Mouse (Mus musculus): Measurements from ENCODE around the gene Pdcd7. TPM values are rescaled to one million over a fixed set of nuclear protein-coding genes. Genes with fewer than 3 reads are reported as not detected.

Pdcd7 gene
- total RNA-seq, 2 experiments from 2014 or later: 26.8 to 33.3 TPM

DNA sequence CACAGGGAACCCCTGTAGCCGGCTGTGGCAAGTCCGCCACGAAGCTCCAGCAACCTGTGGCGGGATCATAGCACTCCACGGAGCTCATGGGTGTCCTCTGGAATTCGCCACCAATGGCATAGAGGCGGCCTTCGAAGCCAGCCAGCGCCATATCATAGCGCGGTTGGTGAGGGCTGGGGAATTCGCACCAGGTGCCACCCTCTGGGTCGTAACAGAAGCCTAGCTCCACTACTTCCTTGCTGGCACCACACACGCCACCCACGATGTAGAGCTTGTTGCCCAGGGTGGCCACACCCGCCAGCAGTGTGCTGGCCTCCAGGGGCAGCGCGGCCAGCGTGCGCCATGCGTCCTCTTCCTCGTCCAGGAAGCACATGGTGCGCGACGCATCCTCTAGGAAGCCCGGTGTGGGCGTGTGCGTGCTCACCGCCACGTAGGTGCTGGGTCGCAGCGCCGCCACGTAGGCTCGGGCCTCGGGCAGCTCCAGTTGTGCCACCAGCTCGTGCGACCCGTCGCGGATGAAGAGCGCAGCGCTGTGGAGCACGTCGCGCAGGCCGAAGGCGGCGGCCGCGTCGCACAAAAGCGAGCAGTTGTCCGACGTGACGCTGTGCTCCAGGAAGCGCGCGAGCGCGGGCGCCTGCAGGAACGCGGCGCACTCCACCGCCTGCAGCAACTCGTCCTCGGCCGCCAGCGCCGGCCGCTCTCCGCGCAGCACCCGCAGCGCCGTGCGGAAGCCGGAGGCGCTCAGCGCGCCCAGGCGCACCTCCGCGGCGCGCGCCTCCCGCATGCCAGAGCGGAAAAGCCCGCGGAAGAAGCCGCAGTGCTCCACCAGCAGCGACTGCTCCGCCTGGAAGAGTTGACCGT, 45.1 kb downstream of the Pdcd7 start:
- intact Hi-C loops (cut with DNase I): no loop called here

GRCm38 (mm10) chr9:65391613-65391964, 45.7 kb downstream of the Pdcd7 start, which contains the start of gene Kbtbd13:
Gene Kbtbd13 (minus strand): TSS chr9:65391652.
- intact Hi-C loops (cut with DNase I): no loop called here

More for the DNA sequence above, 45.1 kb downstream of the Pdcd7 start:
- DNase-seq (ENCODE audit: low spot score in 2 of 2): no peak

DNA sequence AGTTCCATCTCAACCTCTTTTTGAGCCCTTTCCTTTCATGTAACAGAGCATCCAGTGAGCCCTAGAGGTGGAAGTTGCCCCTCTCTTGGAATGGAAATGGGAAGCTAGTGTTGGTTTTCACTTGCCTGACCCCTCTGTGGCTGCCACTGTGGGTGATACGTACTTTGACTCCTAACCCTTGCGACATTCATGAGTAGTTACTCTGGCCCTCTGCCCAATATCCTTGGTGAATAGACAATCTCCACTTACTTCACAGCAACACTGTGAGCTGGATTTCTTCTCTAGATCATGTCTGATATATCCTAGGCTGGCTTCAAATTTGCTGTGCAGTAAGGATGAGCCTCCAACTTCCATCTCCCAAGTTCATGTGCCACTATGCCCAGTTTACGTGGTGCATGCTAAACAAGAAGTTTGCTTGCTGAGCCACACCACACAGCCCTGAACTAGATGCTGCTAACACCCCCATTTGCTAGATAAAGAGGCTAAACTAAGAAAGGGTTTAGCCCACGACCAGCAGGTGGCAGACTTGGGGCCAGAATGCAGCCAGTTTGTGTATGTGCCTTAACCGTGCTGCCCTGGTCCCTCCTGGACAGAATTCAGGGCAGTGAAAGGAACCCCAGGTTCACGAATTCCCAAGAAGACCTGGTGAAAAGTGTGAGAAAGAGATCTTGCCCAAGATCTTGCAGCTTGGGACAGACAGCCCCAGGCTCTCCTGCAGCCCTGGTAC, 46.9 kb downstream of the Pdcd7 start:
- peak; percentile 26 to 50 for DNase-seq (ENCODE audit: low spot score in 2 of 2)
- intact Hi-C loops (cut with DNase I): loop anchor here (1.0 kb wide), 1 partner anchor 40 kb away; no protein-coding TSS in a partner anchor

More at GRCm38 (mm10) chr9:65391613-65391964, 45.7 kb downstream of the Pdcd7 start, which contains the start of gene Kbtbd13:
- DNase-seq (ENCODE audit: low spot score in 2 of 2): no peak

DNA sequence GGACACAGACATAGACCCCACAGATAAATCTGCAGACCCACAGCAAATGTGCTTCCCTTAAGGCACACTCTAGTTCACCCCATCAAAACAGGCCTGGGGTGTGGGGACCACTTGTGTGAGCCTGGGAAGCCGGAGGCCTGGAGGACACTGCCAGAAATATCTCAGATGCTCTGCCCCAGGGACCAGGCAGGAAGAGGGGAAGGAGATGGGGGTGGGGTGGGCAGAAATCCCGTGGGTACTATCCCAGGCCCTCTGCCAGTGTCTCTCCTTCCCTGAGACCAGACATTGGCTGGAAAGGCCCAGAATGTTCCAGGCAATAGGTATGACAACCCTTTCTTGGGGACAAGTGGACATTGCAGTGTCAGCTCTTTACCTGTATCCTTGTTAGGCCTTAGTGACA, 47.7 kb downstream of the Pdcd7 start:
- intact Hi-C loops (cut with DNase I): loop anchor here (1.0 kb wide), 1 partner anchor 39 kb away; no protein-coding TSS in a partner anchor
- no peak for DNase-seq (ENCODE audit: low spot score in 2 of 2)

DNA sequence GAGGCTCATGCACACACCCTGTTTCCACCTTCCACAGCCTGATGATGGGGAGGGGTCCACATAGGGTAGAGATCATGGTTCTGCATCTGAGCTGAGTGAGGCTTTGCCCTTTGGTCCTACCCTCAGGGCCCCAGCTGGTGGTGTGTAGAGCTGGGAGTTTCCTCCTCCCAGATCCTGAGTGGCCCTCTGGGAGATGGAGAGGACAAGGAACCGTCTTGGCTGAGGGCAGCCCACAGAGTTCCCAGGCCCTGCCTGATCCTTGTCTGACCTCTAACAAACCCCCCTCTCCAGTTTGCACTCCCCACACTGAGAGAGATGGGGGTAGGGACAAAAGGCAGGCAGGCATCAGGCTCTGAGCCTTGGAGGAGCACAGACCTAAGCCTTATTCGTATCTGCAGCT, 48.5 kb downstream of the Pdcd7 start:
- intact Hi-C loops (cut with DNase I): no loop called here
- DNase-seq (ENCODE audit: low spot score in 2 of 2): no peak

- intact Hi-C loops (cut with DNase I): no loop called here
- peak; percentile 18 to 47 for DNase-seq (ENCODE audit: low spot score in 2 of 2)
These were observed 52.4 kb downstream of the Pdcd7 start, which contains the start of gene Rasl12 for GRCm38 (mm10) chr9:65398279-65398678. Gene Rasl12 (plus strand): TSS chr9:65398506.

DNA sequence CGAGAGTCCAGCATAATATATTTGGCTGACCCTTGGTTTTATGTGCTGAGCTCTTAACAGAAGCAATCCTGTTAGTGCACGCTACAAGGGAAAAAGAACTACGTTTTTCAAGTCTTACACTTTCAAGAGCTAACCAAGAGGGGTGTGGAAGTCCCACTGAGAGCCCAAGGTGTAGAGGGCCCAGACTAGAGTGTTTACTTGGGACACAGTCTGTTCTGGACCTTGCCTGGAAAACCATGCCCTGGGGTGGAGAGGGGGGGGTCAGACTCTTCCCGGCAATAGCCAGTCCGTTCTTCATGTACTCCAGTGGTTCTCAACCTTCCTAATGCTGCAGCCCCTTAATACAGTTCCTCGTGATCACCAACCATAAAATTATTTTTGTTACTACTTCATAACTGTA, 54.0 kb downstream of the Pdcd7 start:
- DNase-seq (ENCODE audit: low spot score in 2 of 2): no peak
- intact Hi-C loops (cut with DNase I): no loop called here

DNA sequence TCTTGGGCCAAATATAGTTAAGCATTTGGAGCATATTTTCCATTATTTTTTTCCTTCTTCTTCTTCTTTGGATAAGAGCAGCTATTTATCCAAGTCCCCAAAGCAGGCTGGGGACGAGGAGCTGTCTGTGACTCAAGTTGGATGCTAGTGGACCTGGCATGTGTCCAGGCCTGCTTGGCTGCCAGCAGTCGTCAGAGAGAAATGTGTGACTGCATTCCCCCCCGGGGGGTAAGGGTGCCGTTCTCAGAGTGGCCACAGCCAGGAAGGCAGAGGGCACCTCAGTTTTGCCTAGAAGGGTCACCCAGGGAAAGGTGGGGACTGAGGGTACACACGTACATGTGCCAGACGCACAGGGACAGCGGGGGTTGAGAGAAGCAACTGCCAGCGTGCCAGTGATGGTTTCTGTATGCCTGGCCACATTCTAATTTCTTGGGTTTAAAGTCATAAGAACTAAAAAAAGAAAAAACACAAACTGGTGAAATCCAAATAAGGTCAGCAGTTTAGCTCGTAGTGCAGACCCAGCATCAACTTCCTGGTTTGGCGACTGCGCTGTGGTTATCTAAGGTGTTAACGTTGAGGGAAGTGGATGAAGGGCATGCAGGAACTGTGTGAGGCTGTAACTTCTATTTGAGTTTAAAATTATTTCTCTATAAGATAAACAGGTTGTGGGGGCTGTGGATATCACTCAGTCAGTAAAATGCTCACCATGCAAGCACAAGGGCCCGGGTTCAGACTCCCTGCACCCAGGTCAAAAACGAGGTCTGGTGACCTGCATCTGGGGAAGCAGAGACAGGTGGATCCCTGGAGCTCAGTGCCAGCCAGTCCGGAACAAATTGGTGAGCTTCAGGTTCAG, 58.7 kb downstream of the Pdcd7 start:
- intact Hi-C loops (cut with DNase I): no loop called here
- DNase-seq (ENCODE audit: low spot score in 2 of 2): peak; percentile 54 to 66

- DNase-seq (ENCODE audit: low spot score in 2 of 2): no peak
- intact Hi-C loops (cut with DNase I): no loop called here
These were observed 59.2 kb downstream of the Pdcd7 start for GRCm38 (mm10) chr9:65405184-65405449.

GRCm38 (mm10) chr9:65407327-65407726, 61.4 kb downstream of the Pdcd7 start:
- DNase-seq (ENCODE audit: low spot score in 2 of 2): no peak
- intact Hi-C loops (cut with DNase I): no loop called here

- intact Hi-C loops (cut with DNase I): no loop called here
- DNase-seq (ENCODE audit: low spot score in 2 of 2): no peak
These were observed 62.0 kb downstream of the Pdcd7 start for GRCm38 (mm10) chr9:65407861-65408260.

DNA sequence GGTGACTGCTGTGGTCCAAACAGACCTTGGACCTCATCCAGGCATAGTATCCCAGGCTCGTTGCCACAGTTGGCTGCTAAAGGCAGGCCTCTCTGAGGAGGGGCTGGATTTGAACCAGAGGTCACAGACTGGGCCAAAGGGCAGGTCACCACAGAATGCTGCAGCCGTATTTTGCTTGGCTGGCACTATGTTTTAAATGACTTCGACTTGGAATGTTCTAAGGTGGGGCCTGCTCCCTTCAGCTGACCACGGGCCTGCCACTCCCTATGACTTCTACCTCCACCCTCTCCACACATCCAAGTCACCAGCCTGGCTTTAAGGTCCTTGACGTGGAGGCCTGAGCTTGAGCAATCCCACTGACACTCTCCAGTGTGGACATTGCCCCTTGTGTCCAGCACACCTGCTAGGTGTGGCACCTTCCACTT, 63.0 kb downstream of the Pdcd7 start:
- intact Hi-C loops (cut with DNase I): no loop called here
- DNase-seq (ENCODE audit: low spot score in 2 of 2): no peak

Other genes starting within 250 kb of the Pdcd7 start
- 10 to 100 TPM; 24.9 to 30.8 TPM for gene Igdcc4, start 244.6 kb upstream of the Pdcd7 start, total RNA-seq (2021)
- 1 to 10 TPM; 2.0 to 2.3 TPM for gene Igdcc3, start 204.9 kb upstream of the Pdcd7 start, total RNA-seq (2021)
- 1 to 10 TPM; 2.5 to 4.2 TPM for gene Parp16, start 150.8 kb upstream of the Pdcd7 start, total RNA-seq (2021)
- gene Cilp, start 80.9 kb upstream of the Pdcd7 start, total RNA-seq (2021): not detected
- 10 to 100 TPM; 27.0 to 33.2 TPM for gene Clpx, start 51.8 kb upstream of the Pdcd7 start, total RNA-seq (2021)
- gene Ubap1l, start 14.9 kb downstream of the Pdcd7 start, total RNA-seq (2021): 1 to 10 TPM; 1.3 to 4.5 TPM
- gene Kbtbd13, start 45.5 kb downstream of the Pdcd7 start, total RNA-seq (2021): under 1 TPM; 0.17 to 0.18 TPM
- 1 to 10 TPM; 3.4 to 3.5 TPM for gene Rasl12, start 52.4 kb downstream of the Pdcd7 start, total RNA-seq (2021)
- gene Slc51b, start 76.9 kb downstream of the Pdcd7 start, total RNA-seq (2021): not detected
- gene Mtfmt, start 89.7 kb downstream of the Pdcd7 start, total RNA-seq (2021): 10 to 100 TPM; 16.6 to 19.0 TPM
- 10 to 100 TPM; 27.4 to 30.8 TPM for gene Spg21, start 114.8 kb downstream of the Pdcd7 start, total RNA-seq (2021)
- 1 to 10 TPM; 3.1 to 3.4 TPM for gene Ankdd1a, start 174.1 kb downstream of the Pdcd7 start, total RNA-seq (2021)
- 10 to 100 TPM; 13.2 to 17.6 TPM for gene Plekho2, start 233.9 kb downstream of the Pdcd7 start, total RNA-seq (2021)
- under 1 TPM; 0.39 to 0.50 TPM for gene Pif1, start 241.1 kb downstream of the Pdcd7 start, total RNA-seq (2021)

Data from left cerebral cortex, postnatal 36 days (tissue).